Mouse (Mus musculus) midbrain, embryonic 10.5 days (tissue): ENCODE measurements at regions not wholly inside any gene's neighbourhood (a gene's known extent, or its start where the extent isn't known, plus 50 kb on each side); places are given as distances from the start of the nearest gene placed in this dataset.

Source experiments
- DNase-seq: peaks from one replicate; pipeline ENCODE4 v3.0.0-alpha.2; 2017; ENCODE audit warnings: low spot score
- H3K27ac ChIP-seq: fragments of 300-500 bp; sonication (generic); replicated peaks from 2 replicates; pipeline ENCODE4 v1.5.1; 2016; ENCODE audit warnings: mild to moderate bottlenecking
- H3K27me3 ChIP-seq: fragments of 300-500 bp; sonication (generic); 2 replicates; pipeline ENCODE4 v1.6.1; 2016; ENCODE audit warnings: low read depth, mild to moderate bottlenecking; ENCODE audit not compliant: poor library complexity, severe bottlenecking
- H3K36me3 ChIP-seq: fragments of 300-500 bp; sonication (generic); 2 replicates; pipeline ENCODE4 v1.6.1; 2016; ENCODE audit warnings: mild to moderate bottlenecking, moderate library complexity
- H3K4me1 ChIP-seq: fragments of 300-500 bp; sonication (generic); 2 replicates; pipeline ENCODE4 v1.6.1; 2016
- H3K4me3 ChIP-seq: fragments of 300-500 bp; sonication (generic); 2 replicates; pipeline ENCODE4 v1.5.1; 2016; ENCODE audit warnings: mild to moderate bottlenecking, moderate library complexity
- H3K9me3 ChIP-seq: fragments of 300-500 bp; sonication (generic); replicated peaks from 2 replicates; pipeline ENCODE4 v1.6.1; 2016; ENCODE audit warnings: mild to moderate bottlenecking
- WGBS: fragments of 180-500 bp; shearing (Covaris S2); methylation state at CpG from one replicate; pipeline ENCODE4 v1.1.7; 2016; 5-methylcytosine and 5-hydroxymethylcytosine counted together

GRCm38 (mm10) chr4:7987346-7987745 is 251.5 kb downstream of the Car8 start:
- no peaks in the 10 kb centered on the region for H3K36me3 ChIP-seq
- peaks cover 8% of the 10 kb centered on the region; the same call in 1 of the 2 replicates for H3K4me1 ChIP-seq
- no peaks in the 10 kb centered on the region for H3K27me3 ChIP-seq
- WGBS, result 82% methylated on average over 3 of the region's 3 CpGs
- no peaks in the 10 kb centered on the region for H3K9me3 ChIP-seq
- H3K4me3 ChIP-seq, result no peak overlapping the region
- H3K27ac ChIP-seq, result no peak overlapping the region
- no peak for DNase-seq

GRCm38 (mm10) chr4:7984814-7985213 is 254.0 kb downstream of the Car8 start:
- no peaks in the 10 kb centered on the region for H3K27me3 ChIP-seq
- H3K4me3 ChIP-seq, result no peak overlapping the region
- no peaks in the 10 kb centered on the region for H3K9me3 ChIP-seq
- peaks cover 8% of the 10 kb centered on the region; the same call in 1 of the 2 replicates for H3K4me1 ChIP-seq
- no peak for DNase-seq
- H3K27ac ChIP-seq, result no peak overlapping the region
- no peaks in the 10 kb centered on the region for H3K36me3 ChIP-seq
- 71% methylated on average over 6 of the region's 6 CpGs for WGBS

DNA sequence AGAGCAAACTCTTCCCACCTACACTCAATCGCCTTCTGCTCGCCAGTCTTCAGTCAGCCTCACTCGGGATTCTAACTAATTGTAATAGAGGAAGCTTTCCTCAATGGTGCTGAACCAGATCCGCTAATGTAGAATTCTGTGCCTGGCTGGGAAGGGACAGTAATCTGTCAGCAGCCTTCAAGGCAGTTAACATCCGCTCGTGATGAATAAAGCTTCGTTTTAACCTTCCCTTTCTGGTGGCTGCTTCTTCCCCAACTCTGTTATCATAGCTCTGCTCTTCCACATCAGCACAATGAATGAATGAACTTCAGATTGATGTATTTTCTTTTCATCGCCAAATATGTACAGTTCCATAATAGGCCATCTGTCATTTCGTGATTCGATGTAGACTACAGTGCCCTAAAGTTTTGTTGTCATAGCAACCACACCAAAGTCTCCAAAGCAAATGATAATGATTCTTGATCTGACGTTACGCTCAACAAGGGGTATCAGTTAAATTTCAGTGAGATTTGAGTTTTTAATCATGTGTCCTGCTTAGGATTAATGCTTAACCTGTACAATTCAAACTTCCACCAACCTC is 259.0 kb downstream of the Car8 start:
- peaks cover 2% of the 10 kb centered on the region; the same call in 1 of the 2 replicates for H3K4me1 ChIP-seq
- WGBS, result 94% methylated on average over 12 of the region's 12 CpGs
- no peaks in the 10 kb centered on the region for H3K36me3 ChIP-seq
- DNase-seq, result no peak
- no peaks in the 10 kb centered on the region for H3K27me3 ChIP-seq
- no peaks in the 10 kb centered on the region for H3K9me3 ChIP-seq
- no peak overlapping the region for H3K27ac ChIP-seq
- H3K4me3 ChIP-seq, result no peak overlapping the region

- Histone ChIP-seq H3K27me3 (no peaks in the 10 kb centered on the region), H3K4me1 (no peaks in the 10 kb centered on the region), H3K27ac (no peak overlapping the region), H3K4me3 (no peak overlapping the region), H3K9me3 (no peaks in the 10 kb centered on the region), H3K36me3 (no peaks in the 10 kb centered on the region)
- 71% methylated on average over 5 of the region's 5 CpGs for WGBS
- no peak for DNase-seq
Observed at GRCm38 (mm10) chr4:7977661-7978444, 261.0 kb downstream of the Car8 start.

DNA sequence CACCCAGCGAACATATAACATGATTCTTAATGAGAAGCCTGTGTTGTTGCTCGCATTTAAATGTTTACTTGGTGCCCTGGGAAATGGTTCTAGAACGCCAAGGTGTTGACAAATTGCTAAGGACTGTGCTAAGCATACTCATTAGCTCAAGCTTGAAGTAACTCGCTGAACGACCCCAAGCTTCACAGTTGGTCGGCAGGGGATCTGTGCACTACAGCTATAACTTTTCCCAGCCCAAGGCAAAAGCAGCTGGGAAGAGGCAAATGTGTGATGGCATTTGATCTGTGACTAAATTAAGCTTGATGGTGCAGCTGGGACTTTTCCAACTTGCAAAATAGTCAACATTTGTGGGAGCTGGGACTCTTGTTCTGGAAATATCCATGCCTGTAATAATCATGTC is 268.6 kb downstream of the Car8 start:
- Histone ChIP-seq H3K27me3 (no peaks in the 10 kb centered on the region), H3K4me3 (no peak overlapping the region), H3K27ac (no peak overlapping the region), H3K4me1 (no peaks in the 10 kb centered on the region), H3K36me3 (no peaks in the 10 kb centered on the region), H3K9me3 (no peaks in the 10 kb centered on the region)
- WGBS, result 79% methylated on average over 6 of the region's 6 CpGs
- DNase-seq, result no peak

GRCm38 (mm10) chr4:7965663-7966062 is 273.2 kb downstream of the Car8 start:
- DNase-seq, result no peak
- Histone ChIP-seq H3K9me3 (no peaks in the 10 kb centered on the region), H3K27me3 (no peaks in the 10 kb centered on the region), H3K4me3 (no peak overlapping the region), H3K36me3 (no peaks in the 10 kb centered on the region), H3K4me1 (no peaks in the 10 kb centered on the region), H3K27ac (no peak overlapping the region)
- 96% methylated on average over 5 of the region's 5 CpGs for WGBS

- WGBS, result 74% methylated on average over 5 of the region's 5 CpGs
- no peak overlapping the region for H3K4me3 ChIP-seq
- H3K27ac ChIP-seq, result no peak overlapping the region
- H3K9me3 ChIP-seq, result no peaks in the 10 kb centered on the region
- DNase-seq, result no peak
- no peaks in the 10 kb centered on the region for H3K4me1 ChIP-seq
- no peaks in the 10 kb centered on the region for H3K36me3 ChIP-seq
- H3K27me3 ChIP-seq, result no peaks in the 10 kb centered on the region
Observed at GRCm38 (mm10) chr4:7961521-7962172, 277.2 kb downstream of the Car8 start.

GRCm38 (mm10) chr4:7960335-7960734 is 278.5 kb downstream of the Car8 start:
- Histone ChIP-seq H3K4me3 (no peak overlapping the region), H3K27me3 (no peaks in the 10 kb centered on the region), H3K9me3 (no peaks in the 10 kb centered on the region), H3K4me1 (no peaks in the 10 kb centered on the region), H3K27ac (no peak overlapping the region), H3K36me3 (no peaks in the 10 kb centered on the region)
- DNase-seq, result no peak
- 94% methylated on average over 2 of the region's 2 CpGs for WGBS

DNA sequence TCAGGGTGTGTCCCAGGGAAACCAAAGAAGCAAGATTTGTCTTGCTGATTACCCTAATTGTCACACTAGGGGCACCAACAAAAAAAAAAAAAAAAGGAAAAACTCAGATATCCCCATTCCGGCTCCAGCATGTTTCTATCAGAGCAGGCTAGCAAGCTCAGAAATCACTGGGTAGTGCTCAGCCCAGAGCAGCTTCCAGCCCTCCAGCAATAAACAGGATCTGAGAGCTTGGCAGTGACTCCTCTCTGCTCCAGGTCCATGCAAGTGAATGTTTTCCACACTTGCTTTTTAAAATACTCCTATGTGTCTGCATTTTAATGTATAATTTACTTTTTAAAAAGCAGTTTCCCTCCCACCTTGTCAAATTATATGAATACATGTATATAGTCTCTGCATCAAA is 290.8 kb downstream of the Car8 start:
- no peak for DNase-seq
- Histone ChIP-seq H3K27ac (no peak overlapping the region), H3K36me3 (no peaks in the 10 kb centered on the region), H3K27me3 (no peaks in the 10 kb centered on the region), H3K4me1 (no peaks in the 10 kb centered on the region), H3K9me3 (no peaks in the 10 kb centered on the region), H3K4me3 (no peak overlapping the region)
- WGBS, result 76% methylated on average over 1 of the region's 1 CpGs

GRCm38 (mm10) chr4:7921503-7921902 is 317.3 kb downstream of the Car8 start:
- DNase-seq, result no peak
- no peak overlapping the region for H3K27ac ChIP-seq
- WGBS, result 72% methylated on average over 2 of the region's 2 CpGs
- no peaks in the 10 kb centered on the region for H3K4me1 ChIP-seq
- H3K27me3 ChIP-seq, result no peaks in the 10 kb centered on the region
- no peaks in the 10 kb centered on the region for H3K36me3 ChIP-seq
- H3K4me3 ChIP-seq, result no peak overlapping the region
- no peaks in the 10 kb centered on the region for H3K9me3 ChIP-seq

GRCm38 (mm10) chr4:7913191-7913590 is 325.6 kb downstream of the Car8 start:
- Histone ChIP-seq H3K27ac (no peak overlapping the region), H3K4me3 (no peak overlapping the region), H3K4me1 (no peaks in the 10 kb centered on the region), H3K9me3 (no peaks in the 10 kb centered on the region), H3K27me3 (no peaks in the 10 kb centered on the region), H3K36me3 (no peaks in the 10 kb centered on the region)
- 89% methylated on average over 2 of the region's 2 CpGs for WGBS
- DNase-seq, result no peak

- Histone ChIP-seq H3K36me3 (no peaks in the 10 kb centered on the region), H3K4me1 (no peaks in the 10 kb centered on the region), H3K27ac (no peak overlapping the region), H3K9me3 (no peaks in the 10 kb centered on the region), H3K4me3 (no peak overlapping the region), H3K27me3 (no peaks in the 10 kb centered on the region)
- WGBS, result 90% methylated on average over 2 of the region's 2 CpGs
- no peak for DNase-seq
Observed at GRCm38 (mm10) chr4:7912675-7913074, 326.2 kb downstream of the Car8 start.

DNA sequence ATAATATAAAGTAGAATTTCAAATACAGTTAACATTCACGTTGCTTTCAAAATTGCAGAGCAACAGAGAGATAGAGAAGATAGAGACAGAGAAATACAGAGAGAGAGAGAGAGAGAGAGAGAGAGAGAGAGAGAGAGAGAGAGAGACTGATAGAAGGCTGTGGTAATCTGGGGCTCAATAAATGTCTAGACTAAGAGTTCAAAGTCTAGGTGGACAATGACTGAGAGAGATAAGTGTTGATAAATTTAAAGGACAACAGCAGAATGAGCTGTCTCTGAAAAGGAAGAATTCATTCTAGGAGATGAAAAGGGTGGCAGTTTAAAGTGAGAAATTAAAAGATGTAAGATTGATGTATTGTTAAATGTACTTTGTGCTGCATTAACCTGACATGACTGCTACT is 335.7 kb downstream of the Car8 start:
- no peak for DNase-seq
- Histone ChIP-seq H3K36me3 (no peaks in the 10 kb centered on the region), H3K9me3 (no peaks in the 10 kb centered on the region), H3K27me3 (no peaks in the 10 kb centered on the region), H3K4me3 (no peak overlapping the region), H3K4me1 (no peaks in the 10 kb centered on the region), H3K27ac (no peak overlapping the region)
- WGBS, result 66% methylated on average over 1 of the region's 1 CpGs
